Mouse (Mus musculus) liver, adult 2 months (tissue): ENCODE data around the gene Klhl22.

Experiments used
- CTCF ChIP-seq: fragments of 200-500 bp; IDR thresholded peaks from 2 replicates; pipeline ENCODE4 v1.5.1; 2011; ENCODE audit warnings: low read depth, low read length, control low read depth
- POLR2A ChIP-seq: fragments of 200-500 bp; IDR thresholded peaks from 2 replicates; pipeline ENCODE4 v1.6.1; 2011; ENCODE audit warnings: low read length, control low read depth; ENCODE audit not compliant: insufficient read depth; ENCODE audit errors: extremely low read depth

GRCm38 (mm10) chr16:17816528-17816927 lies 57.1 kb downstream of the Klhl22 start:
- TF ChIP-seq POLR2A (no peak), CTCF (no peak)
